Mouse (Mus musculus): ENCODE data around the gene Slc6a9.

DNA sequence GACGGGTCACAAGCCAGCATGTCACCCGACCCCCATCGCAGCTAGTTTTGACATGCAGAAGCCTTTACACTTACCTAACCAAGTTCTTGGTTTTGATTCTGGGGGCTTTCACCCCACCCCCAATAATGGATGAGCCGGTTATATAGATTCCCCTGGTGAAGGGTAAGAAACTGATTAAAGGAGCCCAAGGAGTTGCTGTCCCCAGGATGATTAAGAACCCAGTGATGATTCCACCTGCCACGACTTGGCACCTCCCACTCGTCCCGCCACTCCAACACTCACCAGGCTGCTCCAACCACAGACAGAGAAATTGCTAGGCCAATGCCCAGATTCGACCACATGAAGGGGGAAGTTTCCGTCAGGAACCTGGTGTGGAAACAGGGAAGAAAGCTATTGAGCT, 51.7 kb downstream of the Slc6a9 start:
- TF ChIP-seq CTCF (IDR thresholded peaks at IDR 0.05; ENCODE audit: borderline replicate concordance, extremely low read depth, insufficient read depth, insufficient read length): no peak
- TF ChIP-seq POLR2A (IDR thresholded peaks at IDR 0.05; ENCODE audit: borderline replicate concordance, extremely low read depth, insufficient read depth, insufficient read length, poor library complexity, severe bottlenecking): no peak

Measured in brain, embryonic 14.5 days (tissue).